Mouse (Mus musculus): ENCODE results near the gene Gm28308. TPM values are rescaled to one million over a fixed set of nuclear protein-coding genes. Genes with fewer than 3 reads are reported as not detected.

Gm28308 gene
- polyA plus RNA-seq, 2 experiments: 1.1 to 3.2 TPM

GRCm38 (mm10) chr6:52205221-52205620, 7.9 kb downstream of the Gm28308 start:
- DNase-seq (ENCODE audit: low spot score): no peak
- Histone ChIP-seq H3K27ac (replicated peaks; ENCODE audit: low read depth, low read length) (0 out of 2 replicates have a peak overlapping the region, but pooled peaks have one; percentile 38), H3K4me1 (ENCODE audit: control insufficient read depth, insufficient read depth, low read length) (peaks cover 59% of the 10 kb centered on the region), H3K27me3 (ENCODE audit: control insufficient read depth, insufficient read depth, low read length) (peaks cover 29% of the 10 kb centered on the region), H3K9me3 (ENCODE audit: control insufficient read depth, low read length) (no peaks in the 10 kb centered on the region), H3K4me2 (replicated peaks; ENCODE audit: low read depth, low read length, severe bottlenecking) (peak overlapping the region; percentile 91), H3K9ac (ENCODE audit: low read depth, low read length, severe bottlenecking) (0 out of 2 replicates have a peak overlapping the region, but pooled peaks have one; percentile 25), H3K36me3 (ENCODE audit: control insufficient read depth, insufficient read depth, low read length) (peaks cover 39% of the 10 kb centered on the region), H3K4me3 (replicated peaks; ENCODE audit: low read length) (peak overlapping the region; percentile 46)
- no peak for ATAC-seq (ENCODE audit: low FRiP score, low read depth)
- TF ChIP-seq POLR2A (IDR thresholded peaks at IDR 0.05; ENCODE audit: borderline replicate concordance, extremely low read depth, insufficient read depth, insufficient read length): no peak
- 26% methylated on average over 14 of the region's 14 CpGs for WGBS

- H3K4me2 ChIP-seq (replicated peaks; ENCODE audit: low read depth, low read length, severe bottlenecking): peak within 1 kb of the TSS; percentile 91
- H3K27me3 ChIP-seq (ENCODE audit: control insufficient read depth, insufficient read depth, low read length): peaks cover 33% of the 10 kb centered on the region
- H3K9ac ChIP-seq (ENCODE audit: low read depth, low read length, severe bottlenecking): peak within 1 kb of the TSS; percentile 56
- H3K9me3 ChIP-seq (ENCODE audit: control insufficient read depth, low read length): no peaks in the 10 kb centered on the region
- TF ChIP-seq POLR2A (IDR thresholded peaks at IDR 0.05; ENCODE audit: borderline replicate concordance, extremely low read depth, insufficient read depth, insufficient read length): no peak
- ATAC-seq (ENCODE audit: low FRiP score, low read depth): 0 out of 2 replicates have a peak, but pooled peaks have one; percentile 23
- DNase-seq (ENCODE audit: low spot score): peak; percentile 74
- H3K4me1 ChIP-seq (ENCODE audit: control insufficient read depth, insufficient read depth, low read length): peaks cover 52% of the 10 kb centered on the region
- H3K27ac ChIP-seq (replicated peaks; ENCODE audit: low read depth, low read length): 0 out of 2 replicates have a peak within 1 kb of the TSS, but pooled peaks have one; percentile 38
- WGBS: 4% methylated on average over 65 of the region's 65 CpGs
- peaks cover 39% of the 10 kb centered on the region for H3K36me3 ChIP-seq (ENCODE audit: control insufficient read depth, insufficient read depth, low read length)
- peak within 1 kb of the TSS; percentile 46 for H3K4me3 ChIP-seq (replicated peaks; ENCODE audit: low read length)
Measured at GRCm38 (mm10) chr6:52204050-52204752, 8.9 kb downstream of the Gm28308 start, which contains the start of gene Hoxa5. Gene Hoxa5 (minus strand): TSS chr6:52204587.

GRCm38 (mm10) chr6:52203371-52204049, 9.6 kb downstream of the Gm28308 start:
- Histone ChIP-seq H3K9me3 (ENCODE audit: control insufficient read depth, low read length) (no peaks in the 10 kb centered on the region), H3K9ac (ENCODE audit: low read depth, low read length, severe bottlenecking) (peak overlapping the region; percentile 56), H3K27me3 (ENCODE audit: control insufficient read depth, insufficient read depth, low read length) (peaks cover 38% of the 10 kb centered on the region), H3K4me1 (ENCODE audit: control insufficient read depth, insufficient read depth, low read length) (peaks cover 46% of the 10 kb centered on the region), H3K36me3 (ENCODE audit: control insufficient read depth, insufficient read depth, low read length) (peaks cover 39% of the 10 kb centered on the region), H3K27ac (replicated peaks; ENCODE audit: low read depth, low read length) (no peak overlapping the region), H3K4me2 (replicated peaks; ENCODE audit: low read depth, low read length, severe bottlenecking) (peak overlapping the region; percentile 91), H3K4me3 (replicated peaks; ENCODE audit: low read length) (peak overlapping the region; percentile 46)
- ATAC-seq (ENCODE audit: low FRiP score, low read depth) (no peak), DNase-seq (ENCODE audit: low spot score) (no peak)
- 7% methylated on average over 37 of the region's 46 CpGs for WGBS
- TF ChIP-seq POLR2A (IDR thresholded peaks at IDR 0.05; ENCODE audit: borderline replicate concordance, extremely low read depth, insufficient read depth, insufficient read length): no peak

DNA sequence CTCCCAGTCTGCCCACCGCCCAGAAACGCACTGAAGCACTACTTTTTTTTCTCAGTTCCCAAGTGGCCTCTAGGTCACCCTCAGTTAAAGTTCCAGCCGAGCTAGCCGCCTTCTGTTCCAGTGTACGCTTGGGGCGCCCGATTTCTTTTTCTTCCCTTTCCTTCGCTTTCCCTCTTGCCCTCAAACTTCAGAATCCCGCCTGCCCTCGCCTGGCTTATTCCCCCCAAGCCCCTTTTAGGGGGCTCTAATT, 10.1 kb downstream of the Gm28308 start:
- Histone ChIP-seq H3K36me3 (ENCODE audit: control insufficient read depth, insufficient read depth, low read length) (peaks cover 39% of the 10 kb centered on the region), H3K9ac (ENCODE audit: low read depth, low read length, severe bottlenecking) (peak overlapping the region; percentile 56; the same call in 1 of the 2 replicates), H3K9me3 (ENCODE audit: control insufficient read depth, low read length) (no peaks in the 10 kb centered on the region), H3K27ac (replicated peaks; ENCODE audit: low read depth, low read length) (no peak overlapping the region), H3K4me1 (ENCODE audit: control insufficient read depth, insufficient read depth, low read length) (peaks cover 41% of the 10 kb centered on the region), H3K27me3 (ENCODE audit: control insufficient read depth, insufficient read depth, low read length) (peaks cover 41% of the 10 kb centered on the region), H3K4me3 (replicated peaks; ENCODE audit: low read length) (peak overlapping the region; percentile 46), H3K4me2 (replicated peaks; ENCODE audit: low read depth, low read length, severe bottlenecking) (peak overlapping the region; percentile 91)
- WGBS: 14% methylated on average over 10 of the region's 10 CpGs
- TF ChIP-seq POLR2A (IDR thresholded peaks at IDR 0.05; ENCODE audit: borderline replicate concordance, extremely low read depth, insufficient read depth, insufficient read length): no peak
- no peak for DNase-seq (ENCODE audit: low spot score)
- no peak for ATAC-seq (ENCODE audit: low FRiP score, low read depth)

GRCm38 (mm10) chr6:52202362-52203120, 10.6 kb downstream of the Gm28308 start:
- 43% methylated on average over 22 of the region's 22 CpGs for WGBS
- Histone ChIP-seq H3K4me2 (replicated peaks; ENCODE audit: low read depth, low read length, severe bottlenecking) (peak overlapping the region; percentile 91), H3K9ac (ENCODE audit: low read depth, low read length, severe bottlenecking) (0 out of 2 replicates have a peak overlapping the region, but pooled peaks have one; percentile 56), H3K27ac (replicated peaks; ENCODE audit: low read depth, low read length) (no peak overlapping the region), H3K36me3 (ENCODE audit: control insufficient read depth, insufficient read depth, low read length) (peaks cover 39% of the 10 kb centered on the region), H3K4me1 (ENCODE audit: control insufficient read depth, insufficient read depth, low read length) (peaks cover 40% of the 10 kb centered on the region), H3K9me3 (ENCODE audit: control insufficient read depth, low read length) (no peaks in the 10 kb centered on the region), H3K4me3 (replicated peaks; ENCODE audit: low read length) (peak overlapping the region; percentile 46), H3K27me3 (ENCODE audit: control insufficient read depth, insufficient read depth, low read length) (peaks cover 46% of the 10 kb centered on the region)
- TF ChIP-seq POLR2A (IDR thresholded peaks at IDR 0.05; ENCODE audit: borderline replicate concordance, extremely low read depth, insufficient read depth, insufficient read length): no peak
- DNase-seq (ENCODE audit: low spot score): no peak
- ATAC-seq (ENCODE audit: low FRiP score, low read depth): no peak
